Mouse (Mus musculus): ENCODE data around the gene Tex22. TPM values are rescaled to one million over a fixed set of nuclear protein-coding genes. Genes with fewer than 3 reads are reported as not detected.

Tex22 gene
- polyA plus RNA-seq, 1 experiment from 2014 or later, result not detected

Small RNA genes lying within 50 kb of the gene (microRNA-seq; reads per million reads assigned to microRNA genes)
- not detected for gene Gm44471

Other genes starting within 250 kb of the Tex22 start
- 34.6 and 53.3 TPM in 2 replicates for gene Cdca4, start 245.1 kb upstream of the Tex22 start, polyA plus RNA-seq (2015; fragmentation: Nextera tagmentation; extraction: Ambion mirVana)
- gene Gpr132, start 206.3 kb upstream of the Tex22 start, polyA plus RNA-seq (2015; fragmentation: Nextera tagmentation; extraction: Ambion mirVana), result 0.19 and 2.2 TPM in 2 replicates
- 3.7 and 6.6 TPM in 2 replicates for gene Jag2, start 144.7 kb upstream of the Tex22 start, polyA plus RNA-seq (2015; fragmentation: Nextera tagmentation; extraction: Ambion mirVana)
- 32.1 and 48.3 TPM in 2 replicates for gene Nudt14, start 132.4 kb upstream of the Tex22 start, polyA plus RNA-seq (2015; fragmentation: Nextera tagmentation; extraction: Ambion mirVana)
- gene Btbd6, start 98.0 kb upstream of the Tex22 start, polyA plus RNA-seq (2015; fragmentation: Nextera tagmentation; extraction: Ambion mirVana), result 19.4 and 23.5 TPM in 2 replicates
- gene Brf1, start 73.8 kb upstream of the Tex22 start, polyA plus RNA-seq (2015; fragmentation: Nextera tagmentation; extraction: Ambion mirVana), result 30.2 and 47.2 TPM in 2 replicates
- 6.9 and 9.0 TPM in 2 replicates for gene Pacs2, start 60.0 kb upstream of the Tex22 start, polyA plus RNA-seq (2015; fragmentation: Nextera tagmentation; extraction: Ambion mirVana)
- gene Mta1, start 23.8 kb downstream of the Tex22 start, polyA plus RNA-seq (2015; fragmentation: Nextera tagmentation; extraction: Ambion mirVana), result 11.3 and 11.4 TPM in 2 replicates
- gene Crip2, start 65.7 kb downstream of the Tex22 start, polyA plus RNA-seq (2015; fragmentation: Nextera tagmentation; extraction: Ambion mirVana), result 1,571 and 1,711 TPM in 2 replicates
- gene Crip1, start 71.8 kb downstream of the Tex22 start, polyA plus RNA-seq (2015; fragmentation: Nextera tagmentation; extraction: Ambion mirVana), result 646 and 685 TPM in 2 replicates
- gene Tedc1, start 81.9 kb downstream of the Tex22 start, polyA plus RNA-seq (2015; fragmentation: Nextera tagmentation; extraction: Ambion mirVana), result 15.4 and 31.7 TPM in 2 replicates
- 2.0 and 7.8 TPM in 2 replicates for gene Tmem121, start 111.4 kb downstream of the Tex22 start, polyA plus RNA-seq (2015; fragmentation: Nextera tagmentation; extraction: Ambion mirVana)

All from heart, embryonic 15.5 days (tissue).